Mouse (Mus musculus) myocyte (in vitro differentiated cells): ENCODE measurements around the gene Tecpr1.

Source experiments
- CEBPB ChIP-seq: IDR thresholded peaks from 2 replicates; pipeline ENCODE4 v1.6.1; 2011; ENCODE audit warnings: mild to moderate bottlenecking, moderate library complexity; ENCODE audit not compliant: poor library complexity, insufficient read depth, severe bottlenecking
- E2F4 ChIP-seq: IDR thresholded peaks from one replicate; pipeline ENCODE4 v1.6.1; 2011; ENCODE audit warnings: mild to moderate bottlenecking, control low read depth, moderate library complexity; ENCODE audit not compliant: insufficient read depth
- MAX ChIP-seq: IDR thresholded peaks from one replicate; pipeline ENCODE4 v1.6.1; 2011; ENCODE audit warnings: low read depth, mild to moderate bottlenecking, control low read depth
- MYOD1 ChIP-seq, 3 experiments: IDR thresholded peaks; one replicate each; pipeline ENCODE4 v1.6.1; 2011; ENCODE audit warnings: control low read depth in 2 of 3, low read depth in 2 of 3, mild to moderate bottlenecking in 2 of 3, moderate library complexity in 1 of 3; ENCODE audit not compliant: insufficient read length in 2 of 3, control insufficient read depth in 1 of 3
- MYOG ChIP-seq, 3 experiments: IDR thresholded peaks; one replicate each; pipeline ENCODE4 v1.6.1; 2011; ENCODE audit warnings: control low read depth in 2 of 3, low read depth in 2 of 3, mild to moderate bottlenecking in 2 of 3; ENCODE audit not compliant: insufficient read length in 2 of 3, control insufficient read depth in 1 of 3, insufficient read depth in 1 of 3
- POLR2A ChIP-seq: IDR thresholded peaks from one replicate; pipeline ENCODE4 v1.6.1; 2011; ENCODE audit warnings: low read depth, mild to moderate bottlenecking, control low read depth, moderate library complexity; ENCODE audit not compliant: insufficient read length
- POLR2AphosphoS2 ChIP-seq: IDR thresholded peaks from one replicate; pipeline ENCODE4 v1.6.1; 2011; ENCODE audit warnings: low read depth, control low read depth; ENCODE audit not compliant: insufficient read length
- REST ChIP-seq: IDR thresholded peaks from one replicate; pipeline ENCODE4 v1.6.1; 2011; ENCODE audit warnings: mild to moderate bottlenecking, control low read depth, moderate library complexity; ENCODE audit not compliant: insufficient read depth, insufficient read length
- SRF ChIP-seq: IDR thresholded peaks from one replicate; pipeline ENCODE4 v1.6.1; 2011; ENCODE audit warnings: low read depth; ENCODE audit not compliant: control insufficient read depth, insufficient read length
- TCF12 ChIP-seq: IDR thresholded peaks from one replicate; pipeline ENCODE4 v1.6.1; 2011; ENCODE audit warnings: mild to moderate bottlenecking, control low read depth; ENCODE audit not compliant: poor library complexity, insufficient read depth, severe bottlenecking
- TCF3 ChIP-seq: IDR thresholded peaks from one replicate; pipeline ENCODE4 v1.6.1; 2011; ENCODE audit warnings: low read depth, control low read depth; ENCODE audit not compliant: insufficient read length
- USF1 ChIP-seq: IDR thresholded peaks from one replicate; pipeline ENCODE4 v1.6.1; 2011; ENCODE audit warnings: low read depth, mild to moderate bottlenecking, control low read depth, moderate library complexity

GRCm38 (mm10) chr5:144254811-144255631, 31.6 kb upstream of the Tecpr1 start:
- TF ChIP-seq POLR2A: peak; percentile 78
- TF ChIP-seq REST: no peak
- no peak for TF ChIP-seq MAX
- no peak for TF ChIP-seq TCF12
- peak; percentile 49 for TF ChIP-seq USF1
- no peak for TF ChIP-seq SRF
- no peak for TF ChIP-seq POLR2AphosphoS2
- TF ChIP-seq MYOG (IDR thresholded peaks at IDR 0.05; ENCODE audit: control insufficient read depth in 1 of 3, insufficient read depth in 1 of 3, insufficient read length in 2 of 3, low read depth in 2 of 3): peak in 1 of 3 experiments; percentile 4
- no peak for TF ChIP-seq TCF3
- no peak for TF ChIP-seq E2F4
- TF ChIP-seq MYOD1 (IDR thresholded peaks at IDR 0.05; ENCODE audit: control insufficient read depth in 1 of 3, insufficient read length in 2 of 3, low read depth in 2 of 3): no peak
- TF ChIP-seq CEBPB: no peak
